Mouse (Mus musculus) limb, embryonic 11.5 days (tissue): ENCODE data around the gene Cdh13. TPM values are rescaled to one million over a fixed set of nuclear protein-coding genes. Genes with fewer than 3 reads are reported as not detected.
A peak's percentile ranks its signal among the peaks of the same experiment; 100 is the strongest.
"Not testable (repeated sequence)": the region's sequence is repeated elsewhere in the genome, so short reads cannot be mapped to it uniquely, and the experiment has no call there.

Experiments used
- ATAC-seq: fragments of 200-750 bp; cut with Nextera tagmentation; 2 replicates; pipeline ENCODE4 v1.8.0; 2017; ENCODE audit warnings: low read depth; ENCODE audit not compliant: insufficient number of reproducible peaks, low FRiP score, low TSS enrichment
- DNase-seq: peaks from one replicate; pipeline ENCODE4 v3.0.0-alpha.2; 2015; ENCODE audit warnings: low spot score
- H3K27ac ChIP-seq: fragments of 300-500 bp; sonication (generic); replicated peaks from 2 replicates; pipeline ENCODE4 v1.5.1; 2014; ENCODE audit warnings: low read depth, mild to moderate bottlenecking, low read length
- H3K27me3 ChIP-seq: fragments of 300-500 bp; sonication (generic); 2 replicates; pipeline ENCODE4 v1.6.1; 2014; ENCODE audit warnings: mild to moderate bottlenecking, low read length, mixed read lengths; ENCODE audit not compliant: control insufficient read depth, insufficient read depth
- H3K36me3 ChIP-seq: fragments of 300-500 bp; sonication (generic); 2 replicates; pipeline ENCODE4 v1.6.1; 2014; ENCODE audit warnings: mild to moderate bottlenecking, low read length, moderate library complexity, mixed read lengths; ENCODE audit not compliant: control insufficient read depth, insufficient read depth
- H3K4me1 ChIP-seq: fragments of 300-500 bp; sonication (generic); 2 replicates; pipeline ENCODE4 v1.6.1; 2014; ENCODE audit warnings: low read length, mixed read lengths; ENCODE audit not compliant: control insufficient read depth, insufficient read depth
- H3K4me2 ChIP-seq: fragments of 300-500 bp; sonication (generic); 2 replicates; pipeline ENCODE4 v1.6.1; 2014; ENCODE audit warnings: low read depth, mild to moderate bottlenecking, moderate library complexity; ENCODE audit not compliant: severe bottlenecking
- H3K4me3 ChIP-seq: fragments of 300-500 bp; sonication (generic); 2 replicates; pipeline ENCODE4 v1.5.1; 2014; ENCODE audit warnings: low read depth, low read length
- H3K9ac ChIP-seq: fragments of 300-500 bp; sonication (generic); 2 replicates; pipeline ENCODE4 v1.6.1; 2014; ENCODE audit warnings: mild to moderate bottlenecking, low read length
- H3K9me3 ChIP-seq: fragments of 300-500 bp; sonication (generic); 2 replicates; pipeline ENCODE4 v1.6.1; 2016; ENCODE audit warnings: low read length; ENCODE audit not compliant: control insufficient read depth
- WGBS: fragments of 180-500 bp; shearing (Covaris S2); extraction: QIAGEN DNeasy Blood & Tissue Kit; methylation state at CpG from one replicate; pipeline ENCODE4 v1.1.7; 2014; 5-methylcytosine and 5-hydroxymethylcytosine counted together
- polyA plus RNA-seq: library from polyadenylated mRNA; unstranded; fragments of >200 nt; fragmentation: Nextera tagmentation; extraction: Ambion mirVana; gene quantifications from 2 replicates; pipeline ENCODE4 v1.2.1, GENCODE M21; 2014

The Cdh13 gene
- polyA plus RNA-seq, 1 experiment from 2014 or later: 4.9 TPM

DNA sequence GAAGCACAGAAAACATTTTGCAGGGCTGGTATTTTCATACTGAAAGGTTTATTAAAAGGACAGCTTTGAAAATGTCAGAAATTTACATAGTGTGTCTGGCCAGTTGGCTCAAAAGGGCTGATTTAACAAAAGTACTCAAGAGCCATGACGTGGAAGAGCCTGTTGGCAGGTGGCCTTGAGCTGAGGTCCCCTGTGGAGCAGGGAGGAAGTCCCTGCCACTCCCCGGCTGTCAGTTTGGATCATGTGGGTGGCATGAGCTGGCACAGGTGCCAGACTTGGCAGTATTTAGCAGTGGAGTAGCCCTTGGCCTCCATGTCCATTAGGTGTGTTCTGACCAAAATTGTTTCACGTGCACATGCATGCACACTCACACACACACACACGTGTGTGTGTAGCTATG lies 1001.4 kb downstream of the Cdh13 start:
- Histone ChIP-seq H3K27me3 (no peaks in the 10 kb centered on the region), H3K27ac (no peak overlapping the region), H3K4me1 (no peaks in the 10 kb centered on the region), H3K36me3 (no peaks in the 10 kb centered on the region), H3K9ac (no peak overlapping the region), H3K4me2 (no peak overlapping the region), H3K4me3 (no peak overlapping the region), H3K9me3 (no peaks in the 10 kb centered on the region)
- ATAC-seq (no peak), DNase-seq (no peak)
- WGBS: 75% methylated on average over 4 of the region's 4 CpGs

DNA sequence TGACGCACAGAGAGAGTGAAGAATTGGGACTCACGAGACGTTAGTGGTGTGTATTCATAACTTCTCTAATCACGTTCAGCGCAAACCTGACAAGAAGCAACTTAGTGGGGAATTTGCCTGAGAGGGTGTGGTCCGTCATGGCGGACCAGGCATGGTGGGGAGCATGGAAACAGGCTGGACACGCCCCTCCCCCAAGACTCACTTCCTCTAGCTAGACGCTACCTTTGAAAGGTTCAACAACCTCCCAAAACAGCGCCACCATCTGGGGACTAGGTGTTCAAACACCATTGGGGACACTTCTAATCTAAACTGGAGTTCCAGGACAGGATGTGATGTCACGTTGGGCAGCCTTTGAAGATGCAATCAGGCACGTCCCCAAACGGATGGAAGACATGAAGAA lies 1011.9 kb downstream of the Cdh13 start:
- WGBS: 84% methylated on average over 13 of the region's 13 CpGs
- ATAC-seq (no peak), DNase-seq (no peak)
- H3K4me3 ChIP-seq: no peak overlapping the region
- H3K9ac ChIP-seq: no peak overlapping the region
- H3K9me3 ChIP-seq: no peaks in the 10 kb centered on the region
- H3K4me1 ChIP-seq: no peaks in the 10 kb centered on the region
- H3K36me3 ChIP-seq: no peaks in the 10 kb centered on the region
- H3K27me3 ChIP-seq: no peaks in the 10 kb centered on the region
- no peak overlapping the region for H3K4me2 ChIP-seq
- H3K27ac ChIP-seq: no peak overlapping the region

DNA sequence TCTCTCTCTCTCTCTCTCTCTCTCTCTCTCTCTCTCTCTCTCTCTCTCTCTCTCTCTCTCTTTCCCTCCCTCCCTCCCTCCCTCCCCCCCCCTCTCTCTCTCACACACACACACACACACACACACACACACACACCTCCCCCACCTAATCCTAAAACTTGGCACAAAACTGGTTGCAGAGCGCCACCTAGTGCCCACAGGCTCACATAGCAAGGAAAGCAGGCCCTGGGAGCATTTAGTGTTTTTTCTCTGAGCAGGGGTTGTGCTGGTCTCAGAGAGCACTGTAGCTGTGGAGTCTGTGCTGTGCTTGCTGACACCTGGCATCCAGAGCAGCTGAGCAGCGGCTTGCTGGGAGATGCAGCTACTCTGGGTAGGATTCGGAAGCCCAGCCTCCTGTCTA lies 1014.2 kb downstream of the Cdh13 start:
- not testable (repeated sequence) for ATAC-seq
- WGBS: 28% methylated on average over 3 of the region's 3 CpGs

GRCm38 (mm10) chr8:119300335-119300734 lies 1016.8 kb downstream of the Cdh13 start:
- Histone ChIP-seq H3K36me3 (no peaks in the 10 kb centered on the region), H3K27me3 (no peaks in the 10 kb centered on the region), H3K9me3 (no peaks in the 10 kb centered on the region), H3K9ac (no peak overlapping the region), H3K4me3 (no peak overlapping the region), H3K27ac (no peak overlapping the region), H3K4me2 (no peak overlapping the region), H3K4me1 (no peaks in the 10 kb centered on the region)
- ATAC-seq (no peak), DNase-seq (no peak)
- WGBS: 86% methylated on average over 5 of the region's 5 CpGs

More for the DNA sequence above, 1014.2 kb downstream of the Cdh13 start:
- H3K36me3 ChIP-seq, H3K4me3 ChIP-seq, H3K27me3 ChIP-seq, H3K4me1 ChIP-seq, H3K4me2 ChIP-seq, H3K27ac ChIP-seq, H3K9me3 ChIP-seq, H3K9ac ChIP-seq: not testable (repeated sequence)
- DNase-seq: peak; percentile 50

GRCm38 (mm10) chr8:119304196-119304595 lies 1020.7 kb downstream of the Cdh13 start:
- Histone ChIP-seq H3K27me3 (no peaks in the 10 kb centered on the region), H3K36me3 (no peaks in the 10 kb centered on the region), H3K4me2 (no peak overlapping the region), H3K27ac (no peak overlapping the region), H3K4me3 (no peak overlapping the region), H3K9ac (no peak overlapping the region), H3K4me1 (no peaks in the 10 kb centered on the region), H3K9me3 (no peaks in the 10 kb centered on the region)
- whole genome bisulfite sequencing: 86% methylated on average over 8 of the region's 8 CpGs
- ATAC-seq: no peak
- DNase-seq: no peak

GRCm38 (mm10) chr8:119311412-119311811 lies 1027.9 kb downstream of the Cdh13 start:
- Histone ChIP-seq H3K27ac (no peak overlapping the region), H3K36me3 (no peaks in the 10 kb centered on the region)
- ATAC-seq: no peak

GRCm38 (mm10) chr8:119323215-119323614 lies 1039.7 kb downstream of the Cdh13 start:
- DNase-seq (no peak), ATAC-seq (no peak)
- Histone ChIP-seq H3K4me2 (no peak overlapping the region), H3K9ac (no peak overlapping the region), H3K27ac (no peak overlapping the region), H3K9me3 (no peaks in the 10 kb centered on the region), H3K4me3 (no peak overlapping the region), H3K36me3 (no peaks in the 10 kb centered on the region), H3K4me1 (no peaks in the 10 kb centered on the region), H3K27me3 (no peaks in the 10 kb centered on the region)
- 76% methylated on average over 6 of the region's 6 CpGs for WGBS

More at GRCm38 (mm10) chr8:119311412-119311811, 1027.9 kb downstream of the Cdh13 start:
- H3K4me2 ChIP-seq: no peak overlapping the region
- WGBS: 30% methylated on average over 3 of the region's 3 CpGs
- DNase-seq: peak; percentile 29
- no peaks in the 10 kb centered on the region for H3K27me3 ChIP-seq
- H3K4me1 ChIP-seq: no peaks in the 10 kb centered on the region
- no peak overlapping the region for H3K4me3 ChIP-seq
- no peaks in the 10 kb centered on the region for H3K9me3 ChIP-seq
- no peak overlapping the region for H3K9ac ChIP-seq

DNA sequence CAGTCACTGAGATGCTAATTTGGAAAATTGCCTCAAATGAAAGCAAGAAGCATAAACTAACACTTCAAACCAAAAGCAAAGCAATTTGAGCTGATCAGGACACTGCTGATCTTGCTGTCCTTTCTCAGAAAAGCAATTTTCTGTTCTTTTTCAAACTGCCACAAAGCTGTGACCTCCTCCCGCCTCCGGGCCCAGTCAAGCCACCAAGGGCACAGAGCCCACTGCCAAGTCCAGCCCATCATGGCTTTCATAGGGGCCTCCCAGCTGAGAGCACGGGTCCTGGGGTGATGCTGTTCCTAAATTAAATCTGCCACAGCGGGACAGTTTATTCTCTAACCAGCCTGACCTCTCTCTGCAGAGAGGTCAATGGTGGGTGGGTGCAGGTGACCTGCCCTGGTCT lies 1056.0 kb downstream of the Cdh13 start:
- H3K36me3 ChIP-seq: no peaks in the 10 kb centered on the region
- no peak for ATAC-seq
- WGBS: 85% methylated on average over 4 of the region's 4 CpGs
- no peak overlapping the region for H3K4me3 ChIP-seq
- H3K9me3 ChIP-seq: no peaks in the 10 kb centered on the region; the same call in 1 of the 2 replicates
- DNase-seq: no peak
- no peaks in the 10 kb centered on the region for H3K27me3 ChIP-seq
- H3K27ac ChIP-seq: no peak overlapping the region
- no peak overlapping the region for H3K4me2 ChIP-seq
- H3K9ac ChIP-seq: no peak overlapping the region
- H3K4me1 ChIP-seq: no peaks in the 10 kb centered on the region

GRCm38 (mm10) chr8:119343606-119344005 lies 1060.1 kb downstream of the Cdh13 start:
- 85% methylated on average over 3 of the region's 3 CpGs for WGBS
- ATAC-seq: peak; percentile 23; the same call in 1 of the 2 replicates
- no peak overlapping the region for H3K27ac ChIP-seq

More at GRCm38 (mm10) chr8:119343606-119344005, 1060.1 kb downstream of the Cdh13 start:
- H3K9ac ChIP-seq: no peak overlapping the region
- no peaks in the 10 kb centered on the region; the same call in 1 of the 2 replicates for H3K9me3 ChIP-seq
- H3K27me3 ChIP-seq: no peaks in the 10 kb centered on the region
- peak overlapping the region; percentile 98; the same call in 1 of the 2 replicates for H3K4me3 ChIP-seq
- peak overlapping the region; percentile 15; the same call in 1 of the 2 replicates for H3K4me2 ChIP-seq
- no peak for DNase-seq
- H3K4me1 ChIP-seq: 0 out of 2 replicates have a peak, but pooled peaks cover 3% of the 10 kb centered on the region
- H3K36me3 ChIP-seq: peaks cover 8% of the 10 kb centered on the region
